Mouse (Mus musculus) intestine, postnatal 0 days (tissue): ENCODE results near the gene Fgfr2. TPM values are rescaled to one million over a fixed set of nuclear protein-coding genes. Genes with fewer than 3 reads are reported as not detected.

Experiments
- ATAC-seq: fragments of 200-750 bp; cut with Nextera tagmentation; 2 replicates; pipeline ENCODE4 v1.8.0; 2017; ENCODE audit warnings: mild to moderate bottlenecking, moderate TSS enrichment, moderate library complexity
- H3K27ac ChIP-seq: fragments of 300-500 bp; sonication (generic); 2 replicates; pipeline ENCODE4 v1.5.1; 2014; ENCODE audit warnings: mild to moderate bottlenecking, low read depth, low read length, moderate library complexity
- H3K27me3 ChIP-seq: fragments of 300-500 bp; sonication (generic); replicated peaks from 2 replicates; pipeline ENCODE4 v1.6.1; 2014; ENCODE audit warnings: low read length, mixed read lengths; ENCODE audit not compliant: control insufficient read depth, insufficient read depth
- H3K36me3 ChIP-seq: fragments of 300-500 bp; sonication (generic); 2 replicates; pipeline ENCODE4 v1.6.1; 2014; ENCODE audit warnings: mild to moderate bottlenecking, moderate library complexity; ENCODE audit not compliant: control insufficient read depth, insufficient read depth
- H3K4me1 ChIP-seq: fragments of 300-500 bp; sonication (generic); replicated peaks from 2 replicates; pipeline ENCODE4 v1.6.1; 2014; ENCODE audit warnings: antibody characterized with exemption, low read length, mixed read lengths; ENCODE audit not compliant: control insufficient read depth, insufficient read depth
- H3K4me2 ChIP-seq: fragments of 300-500 bp; sonication (generic); replicated peaks from 2 replicates; pipeline ENCODE4 v1.6.1; 2014; ENCODE audit warnings: low read depth, mild to moderate bottlenecking, moderate library complexity
- H3K4me3 ChIP-seq: fragments of 300-500 bp; sonication (generic); 2 replicates; pipeline ENCODE4 v1.5.1; 2014; ENCODE audit warnings: low read depth, low read length
- H3K9ac ChIP-seq: fragments of 300-500 bp; sonication (generic); 2 replicates; pipeline ENCODE4 v1.6.1; 2014; ENCODE audit warnings: mild to moderate bottlenecking, low read depth, low read length
- H3K9me3 ChIP-seq: fragments of 300-500 bp; sonication (generic); 2 replicates; pipeline ENCODE4 v1.6.1; 2016; ENCODE audit warnings: mixed run types; ENCODE audit not compliant: control insufficient read depth
- CTCF ChIP-seq: sonication (generic); IDR thresholded peaks from 2 replicates; pipeline ENCODE4 v1.5.1; 2016; ENCODE audit warnings: low read depth, mild to moderate bottlenecking, control low read depth, antibody characterized with exemption, moderate library complexity
- WGBS: fragments of 180-500 bp; shearing (Covaris S2); extraction: QIAGEN DNeasy Blood & Tissue Kit; methylation state at CpG from one replicate; pipeline ENCODE4 v1.1.7; 2014; 5-methylcytosine and 5-hydroxymethylcytosine counted together
- polyA plus RNA-seq: library from polyadenylated mRNA; unstranded; fragments of >200 nt; fragmentation: Nextera tagmentation; extraction: Ambion mirVana; gene quantifications from 2 replicates; pipeline ENCODE4 v1.2.1, GENCODE M21; 2015

Fgfr2 gene
- polyA plus RNA-seq, 1 experiment from 2014 or later: 29.5 TPM

GRCm38 (mm10) chr7:132435486-132436055 is 687.6 kb downstream of the Fgfr2 start:
- no peak for ATAC-seq
- WGBS: 67% methylated on average over 8 of the region's 8 CpGs

GRCm38 (mm10) chr7:132429324-132429723 is 693.8 kb downstream of the Fgfr2 start:
- no peak overlapping the region for H3K27ac ChIP-seq
- ATAC-seq: no peak
- no peak overlapping the region for H3K9ac ChIP-seq
- no peaks in the 10 kb centered on the region for H3K27me3 ChIP-seq
- no peak overlapping the region for H3K4me2 ChIP-seq
- no peak for TF ChIP-seq CTCF
- H3K9me3 ChIP-seq: no peaks in the 10 kb centered on the region
- H3K36me3 ChIP-seq: no peaks in the 10 kb centered on the region
- H3K4me3 ChIP-seq: no peak overlapping the region
- 68% methylated on average over 4 of the region's 4 CpGs for WGBS
- H3K4me1 ChIP-seq: no peaks in the 10 kb centered on the region; the same call in 1 of the 2 replicates

More at GRCm38 (mm10) chr7:132435486-132436055, 687.6 kb downstream of the Fgfr2 start:
- no peak overlapping the region for H3K9ac ChIP-seq
- no peak overlapping the region for H3K4me2 ChIP-seq
- no peaks in the 10 kb centered on the region for H3K36me3 ChIP-seq
- no peak overlapping the region for H3K4me3 ChIP-seq
- no peaks in the 10 kb centered on the region for H3K9me3 ChIP-seq
- H3K27ac ChIP-seq: no peak overlapping the region
- no peaks in the 10 kb centered on the region for H3K27me3 ChIP-seq
- H3K4me1 ChIP-seq: no peaks in the 10 kb centered on the region
- TF ChIP-seq CTCF: no peak

GRCm38 (mm10) chr7:132428308-132428707 is 694.8 kb downstream of the Fgfr2 start:
- ATAC-seq: no peak
- Histone ChIP-seq H3K9ac (no peak overlapping the region), H3K27me3 (no peaks in the 10 kb centered on the region), H3K4me2 (no peak overlapping the region), H3K27ac (no peak overlapping the region), H3K9me3 (no peaks in the 10 kb centered on the region), H3K36me3 (no peaks in the 10 kb centered on the region), H3K4me1 (no peaks in the 10 kb centered on the region; the same call in 1 of the 2 replicates), H3K4me3 (no peak overlapping the region)
- TF ChIP-seq CTCF: no peak
- WGBS: 97% methylated on average over 4 of the region's 4 CpGs

- Histone ChIP-seq H3K4me1 (no peaks in the 10 kb centered on the region; the same call in 1 of the 2 replicates), H3K4me2 (no peak overlapping the region), H3K27me3 (no peaks in the 10 kb centered on the region), H3K4me3 (no peak overlapping the region), H3K9me3 (no peaks in the 10 kb centered on the region), H3K36me3 (no peaks in the 10 kb centered on the region), H3K9ac (no peak overlapping the region), H3K27ac (no peak overlapping the region)
- peak; percentile 73 for ATAC-seq
- TF ChIP-seq CTCF: no peak
- WGBS: 55% methylated on average over 5 of the region's 5 CpGs
These were observed 697.1 kb downstream of the Fgfr2 start for GRCm38 (mm10) chr7:132426069-132426468.

- H3K4me1 ChIP-seq: no peaks in the 10 kb centered on the region; the same call in 1 of the 2 replicates
- H3K36me3 ChIP-seq: no peaks in the 10 kb centered on the region
- peak; percentile 66; the same call in 1 of the 2 replicates for ATAC-seq
- no peak overlapping the region for H3K9ac ChIP-seq
- no peak overlapping the region for H3K4me3 ChIP-seq
- no peak overlapping the region for H3K4me2 ChIP-seq
- H3K27me3 ChIP-seq: no peaks in the 10 kb centered on the region
- 63% methylated on average over 11 of the region's 11 CpGs for WGBS
- TF ChIP-seq CTCF: no peak
- H3K9me3 ChIP-seq: no peaks in the 10 kb centered on the region
- H3K27ac ChIP-seq: no peak overlapping the region
These were observed 697.7 kb downstream of the Fgfr2 start for GRCm38 (mm10) chr7:132425364-132425999.

- WGBS: 69% methylated on average over 5 of the region's 5 CpGs
- TF ChIP-seq CTCF: no peak
- no peak overlapping the region for H3K4me2 ChIP-seq
These were observed 699.6 kb downstream of the Fgfr2 start for GRCm38 (mm10) chr7:132423570-132423969.

More at GRCm38 (mm10) chr7:132423570-132423969, 699.6 kb downstream of the Fgfr2 start:
- Histone ChIP-seq H3K9me3 (no peaks in the 10 kb centered on the region), H3K27me3 (no peaks in the 10 kb centered on the region), H3K9ac (no peak overlapping the region), H3K4me1 (no peaks in the 10 kb centered on the region; the same call in 1 of the 2 replicates), H3K27ac (no peak overlapping the region), H3K4me3 (no peak overlapping the region), H3K36me3 (no peaks in the 10 kb centered on the region)
- no peak for ATAC-seq
